Mouse (Mus musculus): ENCODE measurements around the gene Sept11.

DNA sequence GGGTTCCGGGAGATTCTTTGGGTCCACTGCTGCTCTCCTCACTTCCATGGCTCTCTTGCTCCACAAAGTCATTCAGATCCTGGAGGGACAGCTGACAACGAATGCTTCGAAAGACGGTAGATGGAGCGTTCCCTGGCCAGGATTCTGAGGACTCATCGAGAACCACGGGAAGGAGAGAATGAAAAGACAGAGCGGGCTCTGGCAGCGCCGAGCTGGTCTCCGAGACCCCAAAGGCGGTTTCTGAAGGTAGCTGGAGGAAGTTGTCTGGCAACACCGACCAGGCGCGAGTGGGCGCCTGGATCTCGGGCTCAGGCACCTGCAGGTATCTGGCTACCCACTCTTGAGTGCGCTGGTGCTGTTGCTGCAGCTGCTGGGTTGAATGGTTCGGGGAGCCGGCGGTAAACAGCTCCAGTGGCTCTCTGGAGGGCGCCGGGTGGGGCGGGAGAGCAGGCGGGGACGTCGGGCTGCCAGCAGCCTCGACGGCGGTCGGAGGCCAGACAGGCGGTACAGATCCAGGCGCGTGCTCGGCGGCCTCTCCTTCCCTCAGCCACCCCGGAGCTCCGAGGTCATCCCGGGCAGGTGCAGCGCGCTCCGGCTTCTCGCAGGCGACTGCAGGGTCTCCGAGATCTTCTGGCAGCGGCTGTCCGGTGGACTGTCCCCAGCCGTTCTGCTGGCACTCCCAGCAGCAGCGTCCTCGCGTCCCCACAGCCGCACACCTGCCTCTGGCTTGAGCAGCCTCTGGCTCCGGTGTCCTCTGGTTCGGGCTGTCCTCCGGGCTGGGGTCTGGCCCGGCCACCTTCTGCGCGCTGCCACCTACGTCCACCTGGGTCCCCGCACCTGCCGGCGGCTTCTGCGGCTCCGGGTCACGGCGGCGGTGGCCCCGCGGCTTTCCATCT lies 49.3 kb upstream of the Sept11 start:
- TF ChIP-seq GATA1 (IDR thresholded peaks at IDR 0.05; ENCODE audit: low read length) (no peak), TAL1 (IDR thresholded peaks at IDR 0.05; ENCODE audit: low read length) (no peak)

All from erythroblast, embryonic 14.5 days (primary cell).